Mouse (Mus musculus) hematopoietic multipotent progenitor cell, adult 10-12 weeks (in vitro differentiated cells): Measurements from ENCODE around the gene Gja4. TPM values are rescaled to one million over a fixed set of nuclear protein-coding genes. Genes with fewer than 3 reads are reported as not detected.

Experiments
- polyA plus RNA-seq: library from polyadenylated mRNA; stranded (reverse); fragments of >175 nt; gene quantifications from 2 replicates; pipeline ENCODE4 v1.2.3, GENCODE M21; 2012; ENCODE audit warnings: low replicate concordance

Gene Gja4
- polyA plus RNA-seq = 0.18 and 0.26 TPM in 2 replicates

DNA sequence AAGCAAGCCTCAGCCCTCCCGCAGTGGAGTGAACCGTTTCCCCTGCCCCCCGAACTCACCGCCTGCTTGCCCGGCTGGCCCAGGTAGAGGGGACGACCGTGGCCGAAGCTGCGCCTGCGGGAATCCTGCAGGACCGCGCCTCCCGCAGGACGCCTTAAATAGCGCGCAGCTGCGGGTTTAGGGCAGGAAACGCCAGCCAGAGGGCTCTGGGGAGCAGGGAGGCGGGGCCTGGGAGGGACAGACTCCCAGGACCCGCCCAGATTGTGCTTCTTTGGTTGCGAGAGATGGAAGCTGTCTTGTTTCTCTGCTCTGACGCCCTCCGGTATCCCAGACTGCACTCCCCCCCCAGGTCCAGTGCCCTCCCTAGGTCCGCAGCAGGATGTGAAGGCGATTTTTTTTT lies at the start of gene Gja4:
Gja4 (minus strand) TSS at position 179 of the 400 bp plus-strand sequence.

DNA sequence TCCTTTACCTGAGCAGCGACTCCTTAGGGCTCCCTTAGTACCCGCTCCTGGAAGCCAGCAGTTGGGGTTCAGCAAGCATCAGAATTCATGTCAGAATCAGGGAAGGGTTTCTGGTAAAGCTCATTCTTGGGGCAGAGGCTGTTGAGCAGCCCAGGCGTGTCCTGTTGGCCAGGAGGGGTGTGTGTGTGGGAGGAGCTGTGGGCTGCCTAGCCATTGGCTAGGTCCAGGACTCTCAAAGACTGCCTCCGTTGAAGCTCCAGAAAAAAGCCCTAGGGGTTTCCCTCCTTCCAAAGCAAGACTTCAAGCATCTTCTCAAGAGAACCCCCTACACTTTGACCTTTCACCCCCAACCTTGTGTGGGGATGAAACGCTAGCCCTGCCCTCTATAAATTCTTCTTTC lies 44.2 kb upstream of the Gja4 start, which contains the start of gene Gjb5:
Gjb5 (minus strand) TSS at position 164 of the 400 bp plus-strand sequence.

GRCm38 (mm10) chr4:127353951-127354438 lies 40.2 kb upstream of the Gja4 start, which contains the start of gene Gjb4:
Gene Gjb4, minus strand, starts transcription at chr4:127354081.

DNA sequence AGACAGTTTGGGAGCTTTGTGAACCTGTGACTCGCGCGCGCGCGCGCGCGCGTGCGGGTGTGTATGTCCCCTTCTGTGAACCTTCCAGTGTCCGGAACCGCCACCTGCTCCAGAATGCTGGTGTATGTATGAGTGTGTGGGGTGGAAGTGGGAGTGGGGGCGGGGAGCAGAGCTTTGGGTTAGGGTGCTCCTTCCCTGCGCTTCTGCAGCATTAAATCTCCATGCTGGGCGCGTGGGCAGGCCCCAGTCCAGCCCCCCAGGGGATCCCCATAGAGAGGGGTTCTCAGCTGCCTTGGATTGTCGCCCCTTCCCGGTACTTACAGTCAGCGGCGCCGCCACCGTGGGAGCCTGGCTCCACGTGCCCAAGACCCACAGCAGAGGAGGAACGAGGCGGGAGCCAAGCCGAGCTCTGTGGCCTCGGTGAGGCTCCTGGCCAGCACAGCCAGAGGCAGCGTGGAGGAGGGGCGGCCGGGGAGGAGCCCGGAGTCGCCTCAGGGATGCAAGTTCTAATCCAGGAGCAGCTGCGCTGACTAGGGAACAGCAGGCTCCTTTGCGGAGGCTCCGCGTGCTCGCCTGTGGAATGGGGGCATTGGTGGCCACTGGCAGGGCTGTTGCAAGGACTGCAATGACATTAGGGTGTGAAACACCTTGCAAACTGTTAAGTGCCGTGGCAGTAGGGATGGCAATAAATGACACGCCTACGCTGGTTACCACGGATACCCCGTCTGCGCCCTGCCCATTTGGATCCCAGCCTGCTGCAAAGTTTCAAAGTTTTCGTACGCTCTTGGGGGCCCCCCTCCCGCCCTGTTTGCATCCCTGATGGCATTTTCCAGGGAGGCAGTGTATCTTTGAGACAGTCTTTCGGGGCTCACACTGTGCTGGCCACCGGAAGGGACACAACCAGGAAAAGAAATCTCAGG lies 16.6 kb upstream of the Gja4 start, which contains the start of gene Gjb3:
Gjb3 (minus strand) TSS at position 664 of the 920 bp plus-strand sequence.

Other genes with a start within 250 kb of the Gja4 start
- 1.2 and 1.5 TPM in 2 replicates for gene Zmym6, start 236.7 kb downstream of the Gja4 start, polyA plus RNA-seq
- 0.65 and 1.6 TPM in 2 replicates for gene Tmem35b, start 190.3 kb downstream of the Gja4 start, polyA plus RNA-seq
- gene Dlgap3, start 144.8 kb downstream of the Gja4 start, polyA plus RNA-seq = 2.4 and 9.9 TPM in 2 replicates
- gene Smim12, start 70.3 kb downstream of the Gja4 start, polyA plus RNA-seq = 34.9 and 38.3 TPM in 2 replicates
- gene Gjb3, start 16.8 kb upstream of the Gja4 start, polyA plus RNA-seq = not detected in 2 replicates
- gene Gjb4, start 40.0 kb upstream of the Gja4 start, polyA plus RNA-seq = not detected in 2 replicates
- gene Gjb5, start 44.1 kb upstream of the Gja4 start, polyA plus RNA-seq = not detected in 2 replicates